Mouse (Mus musculus) spleen, adult 2 months (tissue): ENCODE measurements around the gene E2f2.

Experiments
- CTCF ChIP-seq: fragments of 200-500 bp; IDR thresholded peaks from 2 replicates; pipeline ENCODE4 v1.5.1; 2011; ENCODE audit warnings: mild to moderate bottlenecking, inconsistent platforms; ENCODE audit not compliant: insufficient read depth, insufficient read length, insufficient replicate concordance; ENCODE audit errors: extremely low read depth
- POLR2A ChIP-seq: fragments of 200-500 bp; IDR thresholded peaks from 2 replicates; pipeline ENCODE4 v1.6.1; 2011; ENCODE audit warnings: low read depth, low read length, inconsistent platforms

GRCm38 (mm10) chr4:136238669-136239068 is 66.5 kb downstream of the E2f2 start:
- TF ChIP-seq POLR2A (no peak), CTCF (no peak)
